Mouse (Mus musculus) CH12.LX (cell line): ENCODE data around the gene Timm17a. TPM values are rescaled to one million over a fixed set of nuclear protein-coding genes. Genes with fewer than 3 reads are reported as not detected.
A peak's percentile ranks its signal among the peaks of the same experiment; 100 is the strongest.

Source experiments
- DNase-seq: peaks from one replicate; pipeline ENCODE4 v3.0.0-alpha.2; 2013; ENCODE audit errors: extremely low read depth
- H3K27ac ChIP-seq: 2 replicates; pipeline ENCODE4 v1.5.1; 2012; ENCODE audit warnings: low read depth, mild to moderate bottlenecking, control low read depth, moderate library complexity; ENCODE audit not compliant: insufficient read depth
- H3K27me3 ChIP-seq: replicated peaks from 2 replicates; pipeline ENCODE3; 2012; ENCODE audit warnings: inconsistent platforms
- H3K36me3 ChIP-seq, 2 experiments: replicated peaks in 1 of 2; 2 replicates each; pipeline versions ENCODE3 to v1.6.1; 2012; ENCODE audit warnings: inconsistent platforms in 1 of 2, low read length in 1 of 2, mild to moderate bottlenecking in 1 of 2, mixed read lengths in 1 of 2, moderate library complexity in 1 of 2; ENCODE audit not compliant: control insufficient read depth in 1 of 2, insufficient read depth in 1 of 2
- H3K4me1 ChIP-seq, 2 experiments: 2 replicates each; pipeline ENCODE4 v1.6.1; 2012; ENCODE audit warnings: inconsistent platforms in 1 of 2, moderate library complexity in 1 of 2; ENCODE audit not compliant: insufficient read depth in 2 of 2, control insufficient read depth in 1 of 2
- H3K4me2 ChIP-seq: 2 replicates; pipeline ENCODE4 v1.6.1; 2012; ENCODE audit warnings: low read depth, mild to moderate bottlenecking, control low read depth; ENCODE audit not compliant: poor library complexity, insufficient read depth, severe bottlenecking
- H3K4me3 ChIP-seq, 3 experiments: fragments of 150-350 bp in 1 of 3; sonication (generic) in 1 of 3; replicated peaks in 1 of 3; 2 replicates each; pipeline versions ENCODE3 to v1.5.1; 2011 to 2012; ENCODE audit warnings: low read depth in 2 of 3, low read length in 2 of 3, mild to moderate bottlenecking in 2 of 3, moderate library complexity in 2 of 3, control low read depth in 1 of 3, improper control_type of control experiment in 1 of 3, inconsistent platforms in 1 of 3, mixed read lengths in 1 of 3; ENCODE audit not compliant: poor library complexity in 1 of 3
- H3K79me2 ChIP-seq: replicated peaks from 2 replicates; pipeline ENCODE4 v1.6.1; 2012; ENCODE audit warnings: mild to moderate bottlenecking, moderate library complexity; ENCODE audit not compliant: control insufficient read depth, poor library complexity, insufficient read depth, severe bottlenecking; ENCODE audit errors: extremely low read depth
- H3K9ac ChIP-seq: 2 replicates; pipeline ENCODE4 v1.6.1; 2012; ENCODE audit warnings: low read depth, mild to moderate bottlenecking, control low read depth, moderate library complexity; ENCODE audit not compliant: insufficient read depth
- H3K9me3 ChIP-seq: replicated peaks from 2 replicates; pipeline ENCODE3; 2012; ENCODE audit warnings: low read length, inconsistent platforms, mixed read lengths
- BHLHE40 ChIP-seq: IDR thresholded peaks from 2 replicates; pipeline ENCODE4 v1.6.1; 2011; ENCODE audit warnings: mild to moderate bottlenecking, low read depth, low read length, improper control_type of control experiment
- CHD2 ChIP-seq: IDR thresholded peaks from 2 replicates; pipeline ENCODE4 v1.6.1; 2011; ENCODE audit warnings: low read length, improper control_type of control experiment
- CTCF ChIP-seq, 2 experiments: IDR thresholded peaks in 1 of 2; conservative IDR thresholded peaks in 1 of 2; 2 replicates each; pipeline ENCODE4 v1.5.1; 2011 to 2012; ENCODE audit warnings: low read depth in 2 of 2, low read length in 2 of 2, improper control_type of control experiment in 1 of 2, inconsistent platforms in 1 of 2, mild to moderate bottlenecking in 1 of 2, moderate library complexity in 1 of 2
- E2F4 ChIP-seq: IDR thresholded peaks from 2 replicates; pipeline ENCODE4 v1.6.1; 2011; ENCODE audit warnings: low read depth, low read length, improper control_type of control experiment; ENCODE audit not compliant: insufficient replicate concordance
- ELF1 ChIP-seq: IDR thresholded peaks from 2 replicates; pipeline ENCODE4 v1.6.1; 2014; ENCODE audit warnings: low read depth, mild to moderate bottlenecking, inconsistent platforms, low read length, improper control_type of control experiment
- EP300 ChIP-seq: IDR thresholded peaks from 2 replicates; pipeline ENCODE4 v1.6.1; 2011; ENCODE audit warnings: low read length, improper control_type of control experiment
- ETS1 ChIP-seq: conservative IDR thresholded peaks from 2 replicates; pipeline ENCODE4 v1.6.1; 2012; ENCODE audit warnings: low read depth, mild to moderate bottlenecking, inconsistent platforms, low read length, improper control_type of control experiment, moderate library complexity
- GABPA ChIP-seq: IDR thresholded peaks from 2 replicates; pipeline ENCODE4 v1.6.1; 2012; ENCODE audit warnings: low read depth, low read length, improper control_type of control experiment, inconsistent platforms; ENCODE audit not compliant: insufficient replicate concordance
- HCFC1 ChIP-seq: IDR thresholded peaks from 2 replicates; pipeline ENCODE4 v1.6.1; 2012; ENCODE audit warnings: low read depth, mild to moderate bottlenecking, inconsistent platforms, low read length, improper control_type of control experiment
- IRF4 ChIP-seq: IDR thresholded peaks from 2 replicates; pipeline ENCODE4 v1.6.1; 2014; ENCODE audit warnings: low read depth, mild to moderate bottlenecking, inconsistent platforms, low read length, improper control_type of control experiment
- JUN ChIP-seq: IDR thresholded peaks from 2 replicates; pipeline ENCODE4 v1.6.1; 2011; ENCODE audit warnings: low read depth, mild to moderate bottlenecking, low read length, improper control_type of control experiment, moderate library complexity; ENCODE audit not compliant: insufficient read depth
- KAT2A ChIP-seq: IDR thresholded peaks from 2 replicates; pipeline ENCODE4 v1.6.1; 2012; ENCODE audit warnings: low read length, improper control_type of control experiment, inconsistent platforms; ENCODE audit not compliant: insufficient replicate concordance
- MAFK ChIP-seq: IDR thresholded peaks from 2 replicates; pipeline ENCODE4 v1.6.1; 2011; ENCODE audit warnings: low read length, improper control_type of control experiment; ENCODE audit not compliant: insufficient replicate concordance
- MAX ChIP-seq: IDR thresholded peaks from 2 replicates; pipeline ENCODE4 v1.6.1; 2011; ENCODE audit warnings: low read length, improper control_type of control experiment
- MAZ ChIP-seq: IDR thresholded peaks from 2 replicates; pipeline ENCODE4 v1.6.1; 2012; ENCODE audit warnings: low read depth, mild to moderate bottlenecking, inconsistent platforms, low read length, improper control_type of control experiment, moderate library complexity
- MEF2A ChIP-seq: IDR thresholded peaks from 2 replicates; pipeline ENCODE4 v1.6.1; 2014; ENCODE audit warnings: low read depth, mild to moderate bottlenecking, inconsistent platforms, low read length, improper control_type of control experiment, borderline replicate concordance
- MXI1 ChIP-seq: IDR thresholded peaks from 2 replicates; pipeline ENCODE4 v1.6.1; 2011; ENCODE audit warnings: mild to moderate bottlenecking, low read depth, low read length, improper control_type of control experiment
- MYC ChIP-seq: IDR thresholded peaks from 2 replicates; pipeline ENCODE4 v1.6.1; 2011; ENCODE audit warnings: low read depth, mild to moderate bottlenecking, improper control_type of control experiment, low read length
- NELFE ChIP-seq: IDR thresholded peaks from 2 replicates; pipeline ENCODE4 v1.6.1; 2011; ENCODE audit warnings: low read depth, low read length, improper control_type of control experiment
- NRF1 ChIP-seq: IDR thresholded peaks from 2 replicates; pipeline ENCODE4 v1.6.1; 2014; ENCODE audit warnings: low read depth, mild to moderate bottlenecking, inconsistent platforms, low read length, improper control_type of control experiment, moderate library complexity
- POLR2AphosphoS2 ChIP-seq: IDR thresholded peaks from 2 replicates; pipeline ENCODE4 v1.6.1; 2011; ENCODE audit warnings: low read depth, low read length, improper control_type of control experiment
- RAD21 ChIP-seq: IDR thresholded peaks from 2 replicates; pipeline ENCODE4 v1.6.1; 2011; ENCODE audit warnings: low read depth, mild to moderate bottlenecking, low read length, improper control_type of control experiment, moderate library complexity
- SIN3A ChIP-seq: IDR thresholded peaks from 2 replicates; pipeline ENCODE4 v1.6.1; 2012; ENCODE audit warnings: low read length, improper control_type of control experiment, inconsistent platforms
- SMC3 ChIP-seq: IDR thresholded peaks from 2 replicates; pipeline ENCODE4 v1.6.1; 2011; ENCODE audit warnings: low read depth, low read length, improper control_type of control experiment
- TCF12 ChIP-seq: IDR thresholded peaks from 2 replicates; pipeline ENCODE4 v1.6.1; 2014; ENCODE audit warnings: low read depth, mild to moderate bottlenecking, inconsistent platforms, low read length, improper control_type of control experiment
- USF1 ChIP-seq: IDR thresholded peaks from 2 replicates; pipeline ENCODE4 v1.6.1; 2014; ENCODE audit warnings: low read depth, mild to moderate bottlenecking, inconsistent platforms, low read length, improper control_type of control experiment
- USF2 ChIP-seq: conservative IDR thresholded peaks from 2 replicates; pipeline ENCODE4 v1.6.1; 2011; ENCODE audit warnings: low read depth, low read length, improper control_type of control experiment
- ZC3H11A ChIP-seq: IDR thresholded peaks from 2 replicates; pipeline ENCODE4 v1.6.1; 2012; ENCODE audit warnings: low read depth, mild to moderate bottlenecking, inconsistent platforms, low read length, improper control_type of control experiment
- ZMIZ1 ChIP-seq: IDR thresholded peaks from 2 replicates; pipeline ENCODE4 v1.6.1; 2012; ENCODE audit warnings: low read depth, mild to moderate bottlenecking, inconsistent platforms, low read length, improper control_type of control experiment
- ZNF384 ChIP-seq: IDR thresholded peaks from 2 replicates; pipeline ENCODE4 v1.6.1; 2012; ENCODE audit warnings: low read depth, low read length, improper control_type of control experiment, inconsistent platforms
- dilution Hi-C: fragments of 300-500 bp; cut with MboI; formaldehyde crosslinking; loops from 2 replicates; pipeline ENCODE4 v1.14.3; 2020; ENCODE audit warnings: low sequenced_read_pairs; ENCODE audit not compliant: extremely low pct_unique_long_range_greater_than_20kb, extremely low pct_ligation_motif_present
- in situ Hi-C: fragments of 300-500 bp; cut with MboI; formaldehyde crosslinking; loops from 3 replicates; pipeline ENCODE4 v1.14.3; 2019; ENCODE audit warnings: low sequenced_read_pairs, low pct_ligation_motif_present, low pct_unique_long_range_greater_than_20kb, mixed read lengths
- polyA plus RNA-seq: library from polyadenylated mRNA; unstranded; fragments of >175 nt; gene quantifications from 2 replicates; pipeline ENCODE4 v1.2.1, GENCODE M21; 2012; ENCODE audit warnings: low read depth; ENCODE audit not compliant: insufficient read length
- total RNA-seq, 2 experiments: library from RNA; depleted of rRNA; stranded (reverse); fragments of 300-350 nt in 1 of 2; fragments of >200 nt in 1 of 2; gene quantifications; 2 replicates each; pipeline ENCODE4 v1.2.3; 2012 to 2014

Timm17a gene
- total and polyA plus RNA-seq, 3 experiments, result 126 to 341 (median 238) TPM

GRCm38 (mm10) chr1:135271371-135271770 lies 42.2 kb downstream of the Timm17a start:
- Histone ChIP-seq H3K79me2 (no peaks in the 10 kb centered on the region; the same call in 1 of the 2 replicates), H3K36me3 (peaks cover 54 to 83% of the 10 kb centered on the region in 2 experiments), H3K4me2 (no peak overlapping the region), H3K27me3 (no peaks in the 10 kb centered on the region), H3K9ac (no peak overlapping the region), H3K4me1 (peaks cover 13 to 25% of the 10 kb centered on the region in 2 experiments; a peak in 3 of 4 replicates), H3K9me3 (no peaks in the 10 kb centered on the region), H3K27ac (no peak overlapping the region), H3K4me3 (no peak overlapping the region)
- in situ Hi-C loops (no loop called here), dilution Hi-C loops (no loop called here)
- no peak for TF ChIP-seq ZC3H11A
- no peak for TF ChIP-seq TCF12
- no peak for TF ChIP-seq EP300
- DNase-seq, result no peak

- peak; percentile 62 for DNase-seq
- H3K9ac ChIP-seq, result no peak overlapping the region
- H3K36me3 ChIP-seq, result peaks cover 57 to 92% of the 10 kb centered on the region in 2 experiments
- no peak overlapping the region for H3K4me3 ChIP-seq
- H3K4me1 ChIP-seq, result peaks cover 17 to 38% of the 10 kb centered on the region in 2 experiments; a peak in 3 of 4 replicates
- H3K27ac ChIP-seq, result no peak overlapping the region; the same call in 1 of the 2 replicates
- dilution Hi-C loops, result no loop called here
- in situ Hi-C loops, result no loop called here
- H3K79me2 ChIP-seq, result no peaks in the 10 kb centered on the region; the same call in 1 of the 2 replicates
- no peak overlapping the region for H3K4me2 ChIP-seq
- H3K27me3 ChIP-seq, result no peaks in the 10 kb centered on the region
- no peaks in the 10 kb centered on the region for H3K9me3 ChIP-seq
- TF ChIP-seq IRF4 (0 out of 2 replicates have a peak, but pooled peaks have one; percentile 17), TCF12 (no peak), KAT2A (no peak), EP300 (no peak), NRF1 (no peak), BHLHE40 (no peak), ETS1 (0 out of 2 replicates have a peak, but pooled peaks have one; percentile 24), MAFK (0 out of 2 replicates have a peak, but pooled peaks have one; percentile 14), HCFC1 (no peak), GABPA (no peak), ZMIZ1 (no peak), E2F4 (no peak), ZNF384 (no peak), SMC3 (peak; percentile 42), ZC3H11A (no peak), MYC (no peak), RAD21 (peak; percentile 39), USF2 (no peak), MAZ (no peak), JUN (no peak), MAX (no peak), POLR2AphosphoS2 (no peak), CHD2 (no peak), CTCF (conservative IDR thresholded peaks at IDR 0.05 in 1 of 2, IDR thresholded peaks at IDR 0.05 in 1 of 2; ENCODE audit: low read depth in 2 of 2, low read length in 2 of 2) (peak in 1 of 2 experiments; percentile 59; a peak in 3 of 4 replicates), ELF1 (no peak), SIN3A (no peak), MEF2A (no peak), USF1 (no peak), MXI1 (0 out of 2 replicates have a peak, but pooled peaks have one; percentile 19), NELFE (no peak)
Observed at GRCm38 (mm10) chr1:135267663-135268446, 45.7 kb downstream of the Timm17a start.
